Mouse (Mus musculus) erythroblast, adult 5-6 weeks (primary cell): ENCODE measurements around the gene Serinc4. TPM values are rescaled to one million over a fixed set of nuclear protein-coding genes. Genes with fewer than 3 reads are reported as not detected.
"Not testable (repeated sequence)": the region's sequence is repeated elsewhere in the genome, so short reads cannot be mapped to it uniquely, and the experiment has no call there.

Experiments
- ATAC-seq: replicated peaks from 2 replicates; pipeline ENCODE4 v1.8.0; 2016; ENCODE audit warnings: moderate number of reproducible peaks, mild to moderate bottlenecking, moderate TSS enrichment, inconsistent platforms; ENCODE audit not compliant: poor library complexity, low FRiP score, severe bottlenecking
- total RNA-seq, 2 experiments: library from RNA; stranded (forward) in 1 of 2; stranded (reverse) in 1 of 2; fragments of 150-400 nt in 1 of 2; fragments of 200-764, 138-1000 nt in 1 of 2; gene quantifications; 2 replicates each; pipeline versions ENCODE4 v1.2.3 to v1.2.4; 2015 to 2017; ENCODE audit warnings: low replicate concordance in 2 of 2

Gene Serinc4
- total RNA-seq (2015; ENCODE audit: low replicate concordance) = not detected in 2 replicates
- total RNA-seq (2017; ENCODE audit: low replicate concordance) = 0.68 TPM in 1 of 2 replicates, not detected in the other

DNA sequence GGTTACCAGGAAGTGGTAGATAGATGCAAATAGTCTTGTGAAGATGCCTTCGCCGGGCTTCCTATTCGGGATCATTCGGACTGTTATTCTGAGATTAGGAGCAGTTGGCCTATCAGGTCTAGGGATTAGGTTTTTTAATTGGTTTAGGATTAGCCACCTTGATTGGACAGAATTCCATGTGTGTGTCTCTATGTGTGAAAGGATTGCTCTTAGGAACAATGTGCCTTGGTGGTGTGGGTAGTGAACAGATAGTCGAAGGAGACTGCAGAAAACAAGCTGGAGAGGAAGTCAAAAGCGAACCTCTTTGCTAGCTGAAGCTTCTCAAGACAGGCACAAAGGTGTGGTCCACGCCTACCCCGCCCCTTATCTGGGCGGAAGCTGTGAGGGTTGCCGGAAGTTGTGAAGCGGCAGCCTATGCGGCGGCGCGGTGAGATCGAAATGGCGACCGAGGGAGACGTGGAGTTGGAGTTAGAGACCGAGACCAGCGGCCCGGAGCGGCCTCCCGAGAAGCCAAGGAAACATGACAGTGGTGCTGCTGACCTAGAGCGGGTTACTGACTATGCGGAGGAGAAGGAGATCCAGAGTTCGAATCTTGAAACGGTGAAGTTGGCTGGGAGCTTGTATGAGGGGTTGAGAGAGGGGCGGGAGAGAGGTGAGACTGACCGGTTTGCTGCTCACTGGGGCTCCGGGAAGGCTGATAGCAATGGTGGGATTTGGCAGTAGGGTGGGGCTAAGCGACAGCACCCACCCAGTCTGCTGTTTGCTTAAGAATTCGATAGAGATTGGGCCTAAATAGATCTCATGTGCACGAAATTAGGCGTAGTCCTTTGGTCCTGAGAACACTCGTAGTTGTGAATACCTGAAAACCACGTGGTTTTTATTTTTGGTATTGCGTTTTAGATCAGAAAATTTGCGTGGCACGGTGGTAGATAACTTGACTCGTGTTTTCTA, at the start of gene Serinc4:
Gene Serinc4, minus strand, starts transcription at position 90 of the 951 bp plus-strand sequence.
- peak; percentile 99 for ATAC-seq

DNA sequence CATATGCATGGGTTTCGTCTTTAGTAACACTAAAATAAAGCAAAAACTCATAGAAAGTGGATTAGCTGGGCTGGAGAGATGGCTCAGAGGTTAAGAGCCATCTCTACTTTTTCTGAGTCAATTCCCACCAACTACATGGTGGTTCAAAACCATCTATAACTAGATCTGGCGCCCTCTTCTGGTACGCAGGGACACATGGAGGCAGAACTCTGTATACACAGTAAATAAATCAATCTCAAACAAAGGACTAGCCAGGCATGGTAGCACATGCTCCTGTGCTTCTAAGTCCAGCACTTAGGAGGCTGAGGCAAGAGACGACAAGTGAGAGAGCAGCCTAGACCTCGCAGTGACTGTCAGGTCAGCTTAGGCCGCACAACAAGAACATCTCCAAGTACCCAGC, 45.0 kb upstream of the Serinc4 start:
- ATAC-seq = 0 out of 2 replicates have a peak, but pooled peaks have one; percentile 45

DNA sequence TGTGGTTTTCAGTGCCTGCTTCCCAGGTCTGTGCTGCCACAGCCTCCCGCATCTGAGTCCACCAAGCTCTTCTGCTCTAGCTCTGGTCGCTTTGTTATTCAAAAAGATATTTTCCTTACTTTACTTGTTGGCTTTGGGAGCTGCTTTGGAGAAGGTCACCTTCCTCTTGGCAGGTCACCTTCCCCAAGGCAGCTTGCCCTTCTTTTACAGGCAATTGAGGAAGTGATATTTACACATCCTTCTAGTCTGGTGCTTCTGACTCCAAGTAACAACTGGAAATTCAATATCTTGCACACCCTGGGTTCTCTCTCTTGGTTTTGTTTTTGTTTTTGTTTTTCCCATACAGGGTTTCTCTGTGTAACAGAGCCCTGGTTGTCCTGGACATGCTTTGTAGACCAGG, 27.8 kb upstream of the Serinc4 start:
- ATAC-seq = not testable (repeated sequence)

DNA sequence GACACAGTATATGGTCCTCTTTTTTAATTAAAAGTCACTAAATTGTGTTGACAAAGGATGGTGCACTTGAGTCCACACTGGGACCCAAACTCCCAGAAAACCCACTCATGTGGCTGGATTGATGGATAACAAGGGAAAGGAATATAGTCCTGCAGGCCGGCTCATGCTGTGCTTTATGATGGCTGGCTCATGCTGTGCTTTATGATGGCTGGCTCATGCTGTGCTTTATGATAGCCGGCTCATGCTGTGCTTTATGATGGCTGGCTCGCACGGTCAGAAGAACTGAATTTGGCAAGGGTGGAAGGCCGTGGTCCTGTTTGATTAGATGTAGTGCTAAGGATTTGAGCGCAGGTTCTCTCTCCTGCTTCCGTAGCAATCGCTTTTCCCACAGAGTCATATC, 27.0 kb upstream of the Serinc4 start:
- no peak for ATAC-seq

DNA sequence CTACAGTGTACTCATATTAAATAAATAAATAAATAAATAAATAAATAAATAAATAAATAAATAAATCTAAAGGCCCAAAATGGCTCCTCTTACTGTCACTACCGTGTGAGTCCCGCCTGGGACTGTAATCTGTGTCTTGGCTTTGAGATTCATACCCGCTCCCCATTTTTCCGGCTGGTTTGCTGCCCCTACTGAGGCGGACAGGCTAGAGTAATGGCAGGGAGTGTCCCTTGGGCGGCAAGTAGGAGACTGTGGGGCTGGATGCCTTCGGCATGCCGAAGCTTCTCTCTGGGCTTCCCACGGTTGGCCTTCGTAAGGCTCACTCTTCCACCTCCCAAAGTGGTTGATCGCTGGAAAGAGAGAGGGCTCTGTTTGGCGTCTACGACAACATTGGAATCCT, 24.3 kb upstream of the Serinc4 start:
- peak; percentile 70 for ATAC-seq

DNA sequence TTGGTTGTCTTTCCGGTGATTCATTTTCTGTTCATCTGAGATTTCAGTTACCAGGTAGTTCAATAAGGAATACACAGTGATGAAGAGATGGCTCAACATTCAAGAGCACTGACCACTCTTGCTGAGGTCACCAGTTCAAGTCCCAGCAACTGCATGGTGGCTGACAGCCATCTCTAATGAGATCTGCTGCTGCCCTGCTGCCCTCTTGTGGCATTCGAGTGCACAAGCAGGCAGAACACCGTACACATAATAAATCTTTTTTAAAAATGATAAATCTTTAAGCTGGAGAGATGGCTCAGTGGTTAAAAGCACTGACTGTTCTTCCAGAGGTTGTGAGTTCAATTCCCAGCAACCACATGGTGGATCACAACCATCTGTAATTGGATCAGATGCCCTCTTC, 23.9 kb upstream of the Serinc4 start:
- peak; percentile 77 for ATAC-seq

DNA sequence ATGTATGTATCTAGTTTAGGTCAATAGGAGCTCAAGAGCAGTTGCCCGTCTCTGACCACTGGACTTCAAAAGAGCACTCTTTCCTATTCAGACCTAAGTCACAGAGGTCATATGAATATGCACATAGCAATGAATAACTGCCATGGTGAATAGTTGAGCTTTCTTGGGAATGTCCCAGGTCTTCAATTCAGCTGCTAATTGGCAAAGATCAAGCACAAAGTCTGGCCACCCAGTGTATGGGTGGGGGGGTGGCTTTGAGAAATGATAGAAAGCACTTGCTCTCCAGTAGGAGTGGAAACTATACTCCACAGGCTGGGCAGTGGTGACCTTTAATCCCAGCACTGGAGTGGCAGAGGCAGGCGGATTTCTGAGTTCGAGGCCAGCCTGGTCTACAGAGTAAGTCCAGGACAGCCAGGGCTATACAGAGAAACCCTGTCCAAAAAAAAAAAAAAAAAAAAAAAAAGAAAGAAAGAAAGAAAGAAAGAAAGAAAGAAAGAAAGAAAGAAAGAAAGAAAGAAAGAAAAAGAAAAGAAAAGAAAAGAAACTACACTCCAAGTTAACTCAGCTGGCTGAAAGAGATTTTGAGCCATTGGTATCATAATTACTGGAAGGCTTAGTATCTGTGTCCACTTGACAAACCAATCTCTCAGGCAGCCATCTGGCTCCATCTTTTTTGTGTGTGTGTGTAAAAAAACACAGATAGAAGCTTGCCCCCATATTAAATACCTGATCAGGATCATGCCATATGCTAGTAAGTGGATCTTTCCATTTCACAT, 21.1 kb upstream of the Serinc4 start:
- ATAC-seq = no peak

DNA sequence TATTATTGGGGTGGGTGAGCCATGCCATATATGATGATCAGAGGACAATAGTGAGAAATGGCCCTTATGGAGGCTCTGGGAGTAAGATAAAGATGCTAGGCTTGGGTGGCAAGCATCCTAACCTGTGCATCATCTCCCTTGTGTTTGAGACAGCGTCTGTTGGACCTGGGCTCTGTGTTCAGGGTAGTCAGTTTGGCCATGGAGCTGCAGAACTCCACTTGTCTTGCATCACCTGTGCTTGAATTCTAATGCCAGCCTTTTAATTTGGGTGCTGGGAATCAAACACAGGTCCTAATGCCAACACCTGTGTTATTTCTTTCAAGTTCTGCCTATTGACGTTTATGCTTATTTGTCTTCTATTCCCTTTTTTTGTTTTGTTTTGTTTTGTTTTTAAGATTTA, 18.7 kb upstream of the Serinc4 start:
- ATAC-seq = not testable (repeated sequence)

DNA sequence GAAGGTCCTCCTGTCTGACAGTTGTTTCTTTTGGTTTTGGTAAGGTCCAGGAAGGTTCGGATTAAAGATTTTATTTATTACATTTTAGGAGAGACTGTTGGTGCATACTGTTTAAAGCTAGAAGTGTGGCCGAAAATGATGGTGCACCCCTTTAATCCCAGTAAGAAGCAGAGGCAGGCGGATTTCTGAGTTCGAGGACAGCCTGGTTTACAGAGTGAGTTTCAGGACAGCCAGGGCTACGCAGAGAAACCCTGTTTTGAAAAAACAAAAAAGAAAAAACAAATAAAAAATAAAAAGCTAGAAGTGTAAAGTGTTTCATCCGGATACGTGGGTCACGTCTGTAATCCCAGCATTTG, 17.6 kb upstream of the Serinc4 start:
- peak; percentile 60 for ATAC-seq

DNA sequence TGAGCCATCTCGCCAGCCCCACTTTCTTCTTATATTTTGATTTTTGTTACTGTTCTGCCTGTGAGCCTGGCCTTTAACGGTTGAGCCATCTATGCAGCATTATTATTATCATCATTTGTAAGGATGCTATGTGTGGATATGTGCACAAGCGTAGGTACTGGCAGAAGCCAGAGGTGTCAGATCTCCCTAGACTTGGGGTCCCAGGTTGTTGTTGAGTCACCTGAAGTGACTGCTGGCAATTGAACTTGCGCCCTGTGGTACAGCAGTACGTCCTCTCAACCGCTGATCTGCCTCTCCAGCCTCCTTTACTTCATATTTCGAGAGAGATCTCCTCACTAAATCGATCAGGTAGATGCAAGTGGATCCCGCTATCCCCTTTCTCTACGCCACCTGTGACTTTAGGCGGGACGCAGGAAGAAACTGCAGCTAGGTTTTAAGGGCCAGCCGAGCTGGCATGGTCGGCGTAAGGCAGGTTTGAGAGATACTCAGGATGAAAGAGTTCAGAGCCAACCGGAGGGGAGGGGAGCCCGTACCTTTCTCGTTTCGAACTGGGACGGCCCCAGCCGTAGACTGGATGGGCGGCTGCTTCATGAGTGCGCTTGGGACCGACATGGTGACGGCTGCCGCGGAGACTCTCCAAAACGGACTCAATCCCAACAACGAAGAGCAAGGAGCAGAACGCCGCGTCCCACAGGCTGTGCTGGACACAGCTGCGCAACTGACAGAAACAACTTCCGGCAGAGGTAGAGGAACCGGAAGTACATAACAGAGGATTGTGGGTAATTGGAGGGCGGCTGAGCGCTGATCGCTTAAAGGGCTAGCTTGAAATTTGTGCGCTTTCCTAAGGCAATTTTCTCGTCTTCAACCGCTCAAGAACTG, 17.0 kb upstream of the Serinc4 start, which contains the start of gene Mfap1b:
Gene Mfap1b, minus strand, starts transcription at position 767 of the 879 bp plus-strand sequence.
- ATAC-seq = peak; percentile 98

DNA sequence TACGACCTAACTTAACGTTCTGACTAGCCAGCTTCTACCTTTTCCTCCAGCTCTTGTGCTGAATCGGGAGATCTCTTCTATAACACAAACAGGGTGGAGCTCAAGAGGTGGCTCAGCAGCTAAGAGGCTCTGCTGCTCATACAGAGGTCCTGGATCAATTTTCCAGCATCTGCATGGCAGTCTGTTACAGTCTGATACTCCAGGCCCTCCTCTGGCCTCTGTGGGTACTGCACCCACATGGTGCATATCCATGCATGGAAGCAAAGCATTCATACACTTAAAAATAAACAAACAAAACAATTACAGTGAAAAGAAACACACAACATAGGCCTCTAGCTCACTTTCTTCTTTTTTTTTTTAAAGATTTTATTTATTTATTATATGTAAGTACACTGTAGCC, 16.2 kb upstream of the Serinc4 start:
- ATAC-seq = not testable (repeated sequence)

DNA sequence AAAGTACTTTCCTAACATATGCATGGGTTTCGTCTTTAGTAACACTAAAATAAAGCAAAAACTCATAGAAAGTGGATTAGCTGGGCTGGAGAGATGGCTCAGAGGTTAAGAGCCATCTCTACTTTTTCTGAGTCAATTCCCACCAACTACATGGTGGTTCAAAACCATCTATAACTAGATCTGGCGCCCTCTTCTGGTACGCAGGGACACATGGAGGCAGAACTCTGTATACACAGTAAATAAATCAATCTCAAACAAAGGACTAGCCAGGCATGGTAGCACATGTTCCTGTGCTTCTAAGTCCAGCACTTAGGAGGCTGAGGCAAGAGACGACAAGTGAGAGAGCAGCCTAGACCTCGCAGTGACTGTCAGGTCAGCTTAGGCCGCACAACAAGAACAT, 12.4 kb upstream of the Serinc4 start:
- ATAC-seq = 0 out of 2 replicates have a peak, but pooled peaks have one; percentile 26

DNA sequence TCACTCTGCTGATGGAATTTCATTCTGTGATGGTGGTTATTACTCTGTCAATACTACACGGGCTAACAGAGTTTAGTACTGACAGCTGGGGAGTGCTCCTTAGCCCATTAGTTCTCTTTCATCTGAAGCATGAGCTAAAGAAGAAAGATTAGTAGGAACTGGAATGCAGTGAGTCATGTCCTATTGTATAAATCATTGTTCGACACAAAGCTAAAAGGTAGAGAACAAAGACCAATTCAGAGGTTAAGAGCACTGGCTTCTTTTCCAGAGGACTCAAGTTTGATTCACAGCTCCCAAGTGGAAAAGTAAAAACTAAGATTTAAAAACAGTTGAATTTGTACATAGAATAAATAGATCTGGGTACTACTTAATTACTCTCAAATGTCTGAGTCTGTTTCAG, 3.5 kb upstream of the Serinc4 start:
- ATAC-seq = no peak

DNA sequence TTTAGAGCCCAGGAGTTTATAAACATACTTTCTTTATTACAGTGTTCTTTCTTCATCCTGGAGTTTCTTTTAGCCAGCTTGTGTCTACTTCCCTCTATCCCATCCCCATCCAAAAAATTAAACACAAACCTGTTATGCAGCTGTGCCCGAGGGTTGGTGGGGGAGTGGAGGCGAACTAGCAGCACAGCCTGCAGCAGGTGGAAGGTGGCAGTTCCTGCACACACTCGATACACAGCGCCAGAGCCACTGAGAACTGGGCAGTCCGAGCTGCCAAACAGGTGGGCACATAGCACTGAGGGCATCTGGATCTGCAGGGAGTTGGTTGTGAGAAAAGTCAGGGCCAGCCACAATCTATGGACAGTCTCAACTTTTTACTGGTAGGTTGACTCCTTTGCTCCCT, 1.0 kb downstream of the Serinc4 start:
- ATAC-seq = no peak

DNA sequence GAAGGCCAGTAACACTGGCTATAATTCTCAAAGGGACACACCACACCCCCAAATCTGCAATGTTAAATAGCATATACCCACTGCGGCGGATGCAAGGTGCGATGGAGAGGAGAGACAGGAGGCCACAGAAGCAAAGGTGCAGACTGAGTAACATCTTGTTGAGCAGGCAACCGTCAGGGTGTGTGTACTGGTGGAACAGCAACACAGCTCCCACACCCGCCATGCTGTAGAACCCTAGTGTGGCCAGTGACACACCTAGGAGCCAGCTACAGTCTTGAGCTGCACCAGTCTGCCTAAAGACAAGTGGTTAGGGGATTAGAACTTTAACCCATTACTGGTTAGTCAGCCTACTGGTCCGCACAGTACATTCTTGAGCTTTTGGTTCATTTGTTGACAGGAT, 2.7 kb downstream of the Serinc4 start:
- ATAC-seq = no peak

DNA sequence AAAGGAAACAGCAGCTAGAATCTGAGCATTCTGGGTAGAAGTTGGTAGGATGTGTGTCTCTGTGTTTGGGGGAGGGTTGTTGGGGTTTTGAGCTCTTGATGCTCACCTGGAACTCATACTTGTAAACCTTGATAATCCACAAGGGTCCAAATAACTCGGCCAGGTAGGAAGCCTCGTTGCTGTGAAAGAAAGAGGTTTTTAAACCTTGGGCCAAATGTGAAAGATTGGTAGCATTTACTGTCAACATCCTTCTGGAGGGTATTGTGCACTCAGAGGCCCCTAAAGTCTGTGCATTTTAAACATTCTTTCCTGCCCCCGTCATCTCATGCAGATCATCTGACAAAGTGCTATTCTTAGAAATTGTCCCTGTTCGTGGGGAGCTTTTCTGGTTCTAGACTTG, 3.6 kb downstream of the Serinc4 start, which contains the start of gene Hypk:
Gene Hypk, plus strand, starts transcription at position 301 of the 400 bp plus-strand sequence.
- ATAC-seq = no peak

DNA sequence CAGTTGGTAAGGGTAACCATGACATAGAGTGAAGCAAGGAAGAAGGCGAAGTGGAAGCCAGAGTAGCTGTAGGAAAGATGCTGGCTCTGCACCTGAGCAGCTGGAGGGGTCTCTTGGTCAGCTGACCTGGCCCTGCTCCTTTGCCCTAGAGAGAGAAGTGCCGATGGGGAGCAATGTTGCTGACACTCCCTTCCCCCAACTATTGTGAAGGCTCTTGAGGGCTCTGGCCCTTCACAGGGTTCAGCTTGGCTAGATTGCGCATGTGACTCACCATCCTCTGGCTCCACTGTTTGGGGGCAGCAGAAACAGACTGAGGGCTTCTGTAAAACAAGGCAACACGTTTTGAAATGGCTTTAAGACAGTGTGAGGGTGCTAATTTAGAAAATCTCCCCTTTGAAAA, 4.2 kb downstream of the Serinc4 start:
- no peak for ATAC-seq

DNA sequence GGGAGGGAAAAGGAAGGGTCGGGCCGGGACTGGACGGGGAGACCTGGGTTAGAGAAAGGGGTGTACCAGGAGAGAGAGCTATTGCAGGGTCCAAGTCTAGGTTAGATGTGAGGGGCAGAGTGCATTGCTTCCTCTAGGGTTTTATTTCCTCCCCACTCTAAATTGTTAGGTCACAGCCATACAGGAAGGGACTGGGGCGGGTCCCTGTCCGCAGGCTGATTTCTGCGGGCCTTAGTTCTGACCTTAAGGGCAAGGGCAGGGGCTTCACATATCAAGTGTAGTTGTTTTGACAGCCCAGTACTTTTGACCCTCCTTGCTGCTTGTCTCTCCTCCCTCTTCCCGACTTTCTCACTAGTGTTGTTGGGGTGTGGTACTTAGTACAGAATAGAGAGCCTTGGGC, 6.5 kb downstream of the Serinc4 start:
- no peak; the same call in 1 of the 2 replicates for ATAC-seq

DNA sequence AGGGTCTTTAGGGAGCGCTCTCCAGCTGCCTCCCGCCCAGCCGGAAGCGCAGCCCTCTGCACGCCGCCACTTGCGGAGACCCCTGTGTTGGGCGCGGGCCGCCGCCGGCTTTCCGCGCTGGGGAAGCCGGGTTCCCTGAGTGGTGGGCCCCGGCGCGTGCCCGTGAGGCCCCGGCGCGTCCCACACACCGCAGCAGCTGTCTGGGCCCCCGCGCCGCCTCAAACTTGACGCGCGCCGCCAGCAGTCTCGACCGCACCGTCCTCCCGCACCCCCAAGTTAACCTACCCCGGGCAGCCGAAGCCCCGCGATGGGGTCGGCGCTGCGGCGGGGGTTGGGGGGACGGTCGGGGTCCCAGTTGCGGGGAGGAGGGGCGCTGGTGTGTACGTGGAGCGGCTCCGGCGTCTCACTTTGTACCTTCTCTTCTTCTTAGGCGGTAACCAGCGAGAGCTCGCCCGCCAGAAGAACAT, 7.0 kb downstream of the Serinc4 start:
- no peak for ATAC-seq
